Mouse (Mus musculus) embryonic facial prominence, embryonic 11.5 days (tissue): ENCODE measurements around the gene Srebf1. TPM values are rescaled to one million over a fixed set of nuclear protein-coding genes. Genes with fewer than 3 reads are reported as not detected.

Source experiments
- ATAC-seq: fragments of 200-750 bp; cut with Nextera tagmentation; replicated peaks from 2 replicates; pipeline ENCODE4 v1.8.0; 2017; ENCODE audit warnings: low read depth; ENCODE audit not compliant: insufficient number of reproducible peaks, low FRiP score, low TSS enrichment
- DNase-seq: peaks from one replicate; pipeline ENCODE4 v3.0.0-alpha.2; 2015; ENCODE audit warnings: low spot score
- H3K27ac ChIP-seq: fragments of 300-500 bp; sonication (generic); replicated peaks from 2 replicates; pipeline ENCODE4 v1.5.1; 2014; ENCODE audit warnings: mild to moderate bottlenecking, low read depth, low read length, control low read depth
- H3K27me3 ChIP-seq: fragments of 300-500 bp; sonication (generic); 2 replicates; pipeline ENCODE4 v1.6.1; 2014; ENCODE audit warnings: mild to moderate bottlenecking, low read length, moderate library complexity, mixed read lengths; ENCODE audit not compliant: control insufficient read depth, insufficient read depth
- H3K36me3 ChIP-seq: fragments of 300-500 bp; sonication (generic); replicated peaks from 2 replicates; pipeline ENCODE4 v1.6.1; 2014; ENCODE audit warnings: low read depth, mild to moderate bottlenecking, low read length, moderate library complexity, mixed read lengths; ENCODE audit not compliant: control insufficient read depth, insufficient read depth
- H3K4me1 ChIP-seq: fragments of 300-500 bp; sonication (generic); 2 replicates; pipeline ENCODE4 v1.6.1; 2014; ENCODE audit warnings: low read length, mixed read lengths; ENCODE audit not compliant: control insufficient read depth, insufficient read depth
- H3K4me2 ChIP-seq: fragments of 300-500 bp; sonication (generic); 2 replicates; pipeline ENCODE4 v1.6.1; 2014; ENCODE audit warnings: low read depth, mild to moderate bottlenecking, control low read depth, low read length, moderate library complexity
- H3K4me3 ChIP-seq: fragments of 300-500 bp; sonication (generic); 2 replicates; pipeline ENCODE4 v1.5.1; 2014; ENCODE audit warnings: low read depth, low read length, control low read depth
- H3K9ac ChIP-seq: fragments of 300-500 bp; sonication (generic); replicated peaks from 2 replicates; pipeline ENCODE4 v1.6.1; 2014; ENCODE audit warnings: mild to moderate bottlenecking, control low read depth, low read length
- H3K9me3 ChIP-seq: fragments of 300-500 bp; sonication (generic); replicated peaks from 2 replicates; pipeline ENCODE4 v1.6.1; 2016; ENCODE audit warnings: mild to moderate bottlenecking, low read length, inconsistent platforms, mixed read lengths; ENCODE audit not compliant: control insufficient read depth
- WGBS: fragments of 180-500 bp; shearing (Covaris S2); extraction: QIAGEN DNeasy Blood & Tissue Kit; methylation state at CpG from one replicate; pipeline ENCODE4 v1.1.7; 2014; 5-methylcytosine and 5-hydroxymethylcytosine counted together
- polyA plus RNA-seq: library from polyadenylated mRNA; unstranded; fragments of >200 nt; fragmentation: Nextera tagmentation; extraction: Ambion mirVana; gene quantifications from 2 replicates; pipeline ENCODE4 v1.2.1, GENCODE M21; 2014

The Srebf1 gene
- polyA plus RNA-seq, 1 experiment from 2014 or later, result 45.1 TPM

- ATAC-seq, result no peak
- H3K4me3 ChIP-seq, result no peak overlapping the region
- DNase-seq, result no peak
- no peaks in the 10 kb centered on the region; the same call in 1 of the 2 replicates for H3K36me3 ChIP-seq
- no peaks in the 10 kb centered on the region for H3K27me3 ChIP-seq
- H3K9me3 ChIP-seq, result no peaks in the 10 kb centered on the region
- peaks cover 20% of the 10 kb centered on the region; the same call in 1 of the 2 replicates for H3K4me1 ChIP-seq
- H3K4me2 ChIP-seq, result no peak overlapping the region
- H3K9ac ChIP-seq, result no peak overlapping the region
- 79% methylated on average over 3 of the region's 3 CpGs for WGBS
- H3K27ac ChIP-seq, result no peak overlapping the region
Measured at GRCm38 (mm10) chr11:60172074-60172473, 50.3 kb downstream of the Srebf1 start.

GRCm38 (mm10) chr11:60168780-60169179 lies 53.6 kb downstream of the Srebf1 start:
- ATAC-seq, result no peak
- DNase-seq, result no peak
- no peak overlapping the region for H3K4me2 ChIP-seq
- no peak overlapping the region for H3K4me3 ChIP-seq
- H3K36me3 ChIP-seq, result no peaks in the 10 kb centered on the region; the same call in 1 of the 2 replicates
- WGBS, result 30% methylated on average over 9 of the region's 9 CpGs
- peak overlapping the region; percentile 22 for H3K9ac ChIP-seq
- H3K4me1 ChIP-seq, result peaks cover 7% of the 10 kb centered on the region
- H3K9me3 ChIP-seq, result no peaks in the 10 kb centered on the region
- H3K27ac ChIP-seq, result no peak overlapping the region
- H3K27me3 ChIP-seq, result no peaks in the 10 kb centered on the region

GRCm38 (mm10) chr11:60165076-60165475 lies 57.3 kb downstream of the Srebf1 start:
- H3K27me3 ChIP-seq, result no peaks in the 10 kb centered on the region
- H3K9me3 ChIP-seq, result no peaks in the 10 kb centered on the region
- ATAC-seq (no peak), DNase-seq (peak; percentile 54)
- H3K4me3 ChIP-seq, result no peak overlapping the region
- no peak overlapping the region for H3K9ac ChIP-seq
- 37% methylated on average over 5 of the region's 5 CpGs for WGBS
- H3K27ac ChIP-seq, result no peak overlapping the region
- no peaks in the 10 kb centered on the region for H3K36me3 ChIP-seq
- H3K4me1 ChIP-seq, result peaks cover 10% of the 10 kb centered on the region
- H3K4me2 ChIP-seq, result no peak overlapping the region

- 83% methylated on average over 6 of the region's 6 CpGs for WGBS
- ATAC-seq (no peak), DNase-seq (no peak)
- Histone ChIP-seq H3K9ac (no peak overlapping the region), H3K27ac (no peak overlapping the region), H3K36me3 (no peaks in the 10 kb centered on the region), H3K27me3 (no peaks in the 10 kb centered on the region), H3K4me2 (no peak overlapping the region), H3K9me3 (no peaks in the 10 kb centered on the region), H3K4me1 (peaks cover 10% of the 10 kb centered on the region), H3K4me3 (no peak overlapping the region)
Measured at GRCm38 (mm10) chr11:60164450-60164849, 57.9 kb downstream of the Srebf1 start.

GRCm38 (mm10) chr11:60163362-60163761 lies 59.0 kb downstream of the Srebf1 start:
- DNase-seq (no peak), ATAC-seq (no peak)
- H3K4me2 ChIP-seq, result no peak overlapping the region
- peaks cover 5% of the 10 kb centered on the region for H3K4me1 ChIP-seq
- no peak overlapping the region for H3K9ac ChIP-seq
- 92% methylated on average over 4 of the region's 4 CpGs for WGBS
- no peaks in the 10 kb centered on the region for H3K27me3 ChIP-seq
- no peaks in the 10 kb centered on the region for H3K9me3 ChIP-seq
- H3K36me3 ChIP-seq, result no peaks in the 10 kb centered on the region
- no peak overlapping the region for H3K4me3 ChIP-seq
- no peak overlapping the region for H3K27ac ChIP-seq

GRCm38 (mm10) chr11:60162547-60162946 lies 59.8 kb downstream of the Srebf1 start:
- Histone ChIP-seq H3K27me3 (no peaks in the 10 kb centered on the region), H3K4me2 (no peak overlapping the region), H3K4me3 (no peak overlapping the region), H3K36me3 (no peaks in the 10 kb centered on the region), H3K4me1 (peaks cover 4% of the 10 kb centered on the region), H3K9ac (no peak overlapping the region), H3K9me3 (no peaks in the 10 kb centered on the region), H3K27ac (no peak overlapping the region)
- WGBS, result 84% methylated on average over 1 of the region's 1 CpGs
- DNase-seq, result no peak
- ATAC-seq, result no peak

GRCm38 (mm10) chr11:60161146-60161874 lies 61.1 kb downstream of the Srebf1 start:
- WGBS, result 72% methylated on average over 9 of the region's 9 CpGs
- no peak overlapping the region for H3K9ac ChIP-seq
- H3K36me3 ChIP-seq, result no peaks in the 10 kb centered on the region
- H3K9me3 ChIP-seq, result no peaks in the 10 kb centered on the region
- no peak overlapping the region for H3K4me2 ChIP-seq
- ATAC-seq, result no peak
- no peak for DNase-seq
- H3K27ac ChIP-seq, result no peak overlapping the region
- peaks cover 4% of the 10 kb centered on the region for H3K4me1 ChIP-seq
- no peak overlapping the region for H3K4me3 ChIP-seq
- H3K27me3 ChIP-seq, result no peaks in the 10 kb centered on the region

GRCm38 (mm10) chr11:60160454-60161114 lies 61.8 kb downstream of the Srebf1 start:
- no peak overlapping the region for H3K9ac ChIP-seq
- no peak overlapping the region for H3K4me2 ChIP-seq
- WGBS, result 62% methylated on average over 3 of the region's 3 CpGs
- H3K27me3 ChIP-seq, result no peaks in the 10 kb centered on the region
- H3K4me3 ChIP-seq, result no peak overlapping the region
- ATAC-seq, result no peak
- peaks cover 4% of the 10 kb centered on the region; the same call in 1 of the 2 replicates for H3K4me1 ChIP-seq
- no peaks in the 10 kb centered on the region for H3K36me3 ChIP-seq
- H3K27ac ChIP-seq, result no peak overlapping the region
- H3K9me3 ChIP-seq, result no peaks in the 10 kb centered on the region
- no peak for DNase-seq
